Comparison of ENCODE assay signal across 8 mouse cellular contexts in genomic region chr6:124512355-124512836, GRCm38 (mm10). TPM values are rescaled to one million over a fixed set of nuclear protein-coding genes. Genes with fewer than 3 reads are reported as not detected.
DNase-seq lines count a peak whose midpoint lies in the region; ATAC-seq and TF ChIP-seq lines count a peak whose summit lies in the region.

TSS of gene C1ra (plus strand) at chr6:124512405.

- H3K9ac ChIP-seq in hindbrain, embryonic 16.5 days (ENCODE audit: low read depth, low read length): no peak within 1 kb of the TSS

- no peak within 1 kb of the TSS for H3K27ac ChIP-seq in hindbrain, embryonic 16.5 days (ENCODE audit: low read depth, low read length)
- H3K27ac ChIP-seq in left cerebral cortex, adult 2 months: no peak within 1 kb of the TSS
- H3K27ac ChIP-seq in macrophage: no peak within 1 kb of the TSS

- no peaks in the 10 kb centered on the region for H3K9me3 ChIP-seq in hindbrain, embryonic 16.5 days (ENCODE audit: control insufficient read depth, low read length)

- no peaks in the 10 kb centered on the region for H3K79me2 ChIP-seq in macrophage (ENCODE audit: inconsistent target)

- WGBS in hindbrain, embryonic 16.5 days: 9% methylated on average over 6 of the region's 6 CpGs
- WGBS in macrophage (ENCODE audit: missing documents): 4% methylated on average over 6 of the region's 6 CpGs

- DNase-seq in T-cell, adult 2 months (ENCODE audit: low spot score): peak; percentile 37
- DNase-seq in cerebellum, adult 9-10 months: peak; percentile 63
- peak; percentile 64 for DNase-seq in gastrocnemius, postnatal 10 days
- peak; percentile 33 to 61 for DNase-seq in left cerebral cortex, adult 2 months (ENCODE audit: extremely low spot score in 1 of 2, low spot score in 2 of 2)
- peak; percentile 68 to 78 for DNase-seq in right cerebral cortex, adult 2 months (ENCODE audit: low spot score in 2 of 2)

- no peaks in the 10 kb centered on the region for H3K4me1 ChIP-seq in hindbrain, embryonic 16.5 days (ENCODE audit: control insufficient read depth, insufficient read depth, low read depth, low read length)

- H3K4me2 ChIP-seq in hindbrain, embryonic 16.5 days (ENCODE audit: low read length): peak within 1 kb of the TSS; percentile 48

- TF ChIP-seq CTCF in left cerebral cortex, adult 2 months (IDR thresholded peaks at IDR 0.05): peak; percentile 83

- intact Hi-C loops in left cerebral cortex, adult 2 months (cut with DNase I): loop anchor here (2.0 kb wide), 1 partner anchor 30 kb away; the partner anchor contains the start of gene C1s1

- H3K27me3 ChIP-seq in hindbrain, embryonic 16.5 days (replicated peaks; ENCODE audit: control insufficient read depth, insufficient read depth, low read length): no peaks in the 10 kb centered on the region

- no peak for ATAC-seq in hindbrain, embryonic 16.5 days
- no peak for ATAC-seq in erythroid progenitor cell, adult 5-6 weeks (replicated peaks; ENCODE audit: low FRiP score, poor library complexity, severe bottlenecking)

- H3K36me3 ChIP-seq in hindbrain, embryonic 16.5 days (ENCODE audit: control insufficient read depth, insufficient read depth, low read length): no peaks in the 10 kb centered on the region
- H3K36me3 ChIP-seq in macrophage (ENCODE audit: inconsistent target): no peaks in the 10 kb centered on the region

- H3K4me3 ChIP-seq in hindbrain, embryonic 16.5 days (ENCODE audit: low read length): no peak within 1 kb of the TSS
- peak within 1 kb of the TSS; percentile 35 for H3K4me3 ChIP-seq in left cerebral cortex, adult 2 months
- H3K4me3 ChIP-seq in macrophage (ENCODE audit: inconsistent target): peak within 1 kb of the TSS; percentile 17; the same call in 1 of the 2 replicates

RNA-seq across cellular contexts. Expression of gene C1ra, which starts in this region (rescaled TPM):
- total RNA-seq in gastrocnemius, postnatal 10 days (2021): 10 to 100 TPM; 19.4 to 19.7 TPM
- polyA plus RNA-seq in hindbrain, embryonic 16.5 days (2015; fragmentation: Nextera tagmentation; extraction: Ambion mirVana): 0.23 and 0.70 TPM in 2 replicates
- 1 to 10 TPM; 1.5 to 1.8 TPM for total RNA-seq in left cerebral cortex, adult 2 months (2021)
- 10 to 100 TPM in 1 of 26 experiments, 1 to 10 TPM in 19, under 1 TPM in 4, not detected in 2; 0.46 to 16.2 (median 1.4) TPM for total RNA-seq in macrophage (2018; cell fraction: chromatin; rRNA removed)
- total RNA-seq in macrophage (2018; cell fraction: cytosol; rRNA removed): 10 to 100 TPM in 6 of 26 experiments, 1 to 10 TPM in 20; 2.2 to 12.5 (median 5.3) TPM
- total RNA-seq in macrophage (2018; cell fraction: nucleus; rRNA removed): 10 to 100 TPM in 13 of 26 experiments, 1 to 10 TPM in 13; 2.2 to 20.5 (median 9.9) TPM
- 3.5 to 6.5 TPM (median 4.8 TPM) in 3 replicates for polyA plus RNA-seq in macrophage (2018)
- total RNA-seq in erythroid progenitor cell, adult 5-6 weeks (2015; ENCODE audit: low replicate concordance): 5.4 TPM in 1 of 2 replicates, not detected in the other
- 0.51 and 2.4 TPM in 2 replicates for total RNA-seq in erythroid progenitor cell, adult 5-6 weeks (2017; ENCODE audit: low replicate concordance)
